Mouse (Mus musculus) lung, embryonic 14.5 days (tissue): ENCODE measurements at regions not wholly inside any gene's neighbourhood (a gene's known extent, or its start where the extent isn't known, plus 50 kb on each side); places are given as distances from the start of the nearest gene placed in this dataset.

Experiments used
- ATAC-seq: fragments of 200-750 bp; cut with Nextera tagmentation; 2 replicates; pipeline ENCODE4 v1.8.0; 2017; ENCODE audit warnings: mild to moderate bottlenecking, moderate TSS enrichment, moderate library complexity; ENCODE audit not compliant: insufficient read depth
- DNase-seq: peaks from one replicate; pipeline ENCODE4 v3.0.0-alpha.2; 2015
- H3K27ac ChIP-seq: fragments of 300-500 bp; sonication (generic); 2 replicates; pipeline ENCODE4 v1.5.1; 2014; ENCODE audit warnings: low read depth, mild to moderate bottlenecking, moderate library complexity
- H3K27me3 ChIP-seq: fragments of 300-500 bp; sonication (generic); 2 replicates; pipeline ENCODE4 v1.6.1; 2014; ENCODE audit warnings: low read length, control low read depth; ENCODE audit not compliant: insufficient read depth
- H3K36me3 ChIP-seq: fragments of 300-500 bp; sonication (generic); 2 replicates; pipeline ENCODE4 v1.6.1; 2014; ENCODE audit warnings: control low read depth; ENCODE audit not compliant: insufficient read depth
- H3K4me1 ChIP-seq: fragments of 300-500 bp; sonication (generic); 2 replicates; pipeline ENCODE4 v1.6.1; 2014; ENCODE audit warnings: antibody characterized with exemption, control low read depth; ENCODE audit not compliant: insufficient read depth
- H3K4me2 ChIP-seq: fragments of 300-500 bp; sonication (generic); 2 replicates; pipeline ENCODE4 v1.6.1; 2014; ENCODE audit warnings: mild to moderate bottlenecking
- H3K4me3 ChIP-seq: fragments of 300-500 bp; sonication (generic); 2 replicates; pipeline ENCODE4 v1.5.1; 2014; ENCODE audit warnings: low read depth, low read length
- H3K9ac ChIP-seq: fragments of 300-500 bp; sonication (generic); 2 replicates; pipeline ENCODE4 v1.6.1; 2014
- H3K9me3 ChIP-seq: fragments of 300-500 bp; sonication (generic); 2 replicates; pipeline ENCODE4 v1.6.1; 2016; ENCODE audit warnings: low read depth, low read length, control low read depth
- CTCF ChIP-seq: IDR thresholded peaks from 2 replicates; pipeline ENCODE4 v1.5.1; 2016; ENCODE audit warnings: antibody characterized with exemption, low read depth
- WGBS: fragments of 180-500 bp; shearing (Covaris S2); extraction: QIAGEN DNeasy Blood & Tissue Kit; methylation state at CpG from one replicate; pipeline ENCODE4 v1.1.7; 2014; 5-methylcytosine and 5-hydroxymethylcytosine counted together

DNA sequence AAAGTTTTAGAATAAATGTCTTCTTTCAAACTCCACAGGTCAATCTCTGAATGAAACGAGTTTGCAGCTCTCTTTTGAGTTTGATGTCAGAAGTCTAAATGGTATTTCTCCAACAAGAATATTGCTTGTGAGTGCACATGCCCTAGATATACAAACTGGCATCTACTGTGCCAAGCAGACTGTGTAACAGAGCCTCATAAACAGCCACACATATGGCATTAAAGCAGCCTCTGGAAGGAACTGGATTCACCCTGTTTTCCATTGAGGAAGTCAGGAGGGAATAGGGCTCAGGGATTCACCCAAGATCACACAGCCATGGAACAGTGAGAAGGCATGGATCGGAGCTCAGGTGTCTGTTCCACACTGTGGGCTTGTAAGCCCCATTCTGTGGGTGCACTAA, 149.2 kb upstream of the Kdm8 start:
- TF ChIP-seq CTCF: no peak
- DNase-seq: no peak
- 59% methylated on average over 2 of the region's 2 CpGs for WGBS
- H3K36me3 ChIP-seq: no peaks in the 10 kb centered on the region
- no peak overlapping the region for H3K4me3 ChIP-seq
- H3K27ac ChIP-seq: no peak overlapping the region
- no peaks in the 10 kb centered on the region for H3K9me3 ChIP-seq
- no peak for ATAC-seq
- no peaks in the 10 kb centered on the region for H3K4me1 ChIP-seq
- no peak overlapping the region for H3K9ac ChIP-seq
- H3K27me3 ChIP-seq: no peaks in the 10 kb centered on the region
- H3K4me2 ChIP-seq: no peak overlapping the region

DNA sequence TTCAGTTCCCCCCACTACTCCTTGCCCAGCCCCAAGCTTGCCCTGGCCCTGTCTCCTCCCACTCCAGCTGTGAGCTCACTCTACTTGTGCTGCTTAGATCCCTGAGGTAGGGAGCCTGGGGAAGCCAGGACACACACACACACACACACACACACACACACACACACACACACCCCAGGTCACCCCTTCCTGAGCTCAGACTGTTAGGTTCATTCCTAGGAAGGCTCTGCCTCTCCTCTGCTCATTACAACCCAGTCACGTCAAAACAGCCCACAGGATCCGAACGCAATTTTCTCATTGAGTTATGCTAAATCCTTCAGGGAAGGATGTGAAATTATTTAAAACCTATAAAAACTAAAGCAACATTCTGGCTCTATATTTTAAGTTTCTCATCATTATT, 136.0 kb upstream of the Kdm8 start:
- Histone ChIP-seq H3K4me2 (no peak overlapping the region), H3K4me3 (no peak overlapping the region), H3K27me3 (no peaks in the 10 kb centered on the region), H3K4me1 (no peaks in the 10 kb centered on the region), H3K36me3 (no peaks in the 10 kb centered on the region), H3K9me3 (no peaks in the 10 kb centered on the region), H3K9ac (no peak overlapping the region), H3K27ac (no peak overlapping the region)
- DNase-seq (no peak), ATAC-seq (no peak)
- 75% methylated on average over 3 of the region's 3 CpGs for WGBS
- no peak for TF ChIP-seq CTCF

DNA sequence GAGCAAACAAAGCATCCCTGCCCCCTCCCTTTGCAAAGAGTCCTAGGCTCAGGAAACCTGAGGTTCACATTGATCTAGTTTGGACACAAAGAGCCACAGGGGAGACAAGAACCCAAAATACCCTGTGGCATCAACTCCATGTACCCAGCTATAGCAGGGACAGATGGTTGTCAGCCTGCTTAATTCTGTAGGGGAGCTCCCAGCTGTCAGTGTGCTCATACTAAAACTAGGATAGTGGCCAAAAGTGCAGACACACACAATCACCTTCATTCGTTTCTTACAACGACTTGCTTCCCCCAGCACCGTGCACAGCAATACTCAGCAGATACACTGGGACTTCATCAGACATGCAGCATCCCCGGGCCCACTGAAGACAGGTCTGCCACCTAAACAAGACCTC, 133.5 kb upstream of the Kdm8 start:
- WGBS: 71% methylated on average over 4 of the region's 4 CpGs
- Histone ChIP-seq H3K9me3 (no peaks in the 10 kb centered on the region), H3K27me3 (no peaks in the 10 kb centered on the region), H3K27ac (no peak overlapping the region), H3K4me3 (no peak overlapping the region), H3K9ac (no peak overlapping the region), H3K4me2 (no peak overlapping the region), H3K36me3 (no peaks in the 10 kb centered on the region), H3K4me1 (no peaks in the 10 kb centered on the region)
- ATAC-seq: no peak
- TF ChIP-seq CTCF: no peak
- DNase-seq: no peak

DNA sequence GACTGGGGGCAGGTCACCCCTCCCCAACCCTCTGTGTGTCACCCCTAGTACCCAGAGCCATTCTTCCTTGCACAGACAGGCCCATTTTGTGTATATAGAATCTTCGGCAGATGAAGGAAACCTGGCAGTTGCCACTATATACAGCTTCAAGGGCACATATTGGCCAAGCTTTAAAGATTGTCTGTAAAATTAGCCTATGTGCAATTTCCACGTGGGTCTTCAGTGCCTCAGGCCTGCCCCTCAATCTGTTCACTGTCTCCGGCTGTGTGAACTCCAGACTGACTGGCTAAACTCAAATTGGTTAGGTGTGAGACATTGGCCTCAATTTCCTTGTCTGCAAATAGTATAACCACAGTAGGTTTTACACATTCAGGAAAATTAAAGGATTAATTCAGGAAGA, 130.9 kb upstream of the Kdm8 start:
- no peak for ATAC-seq
- Histone ChIP-seq H3K9ac (no peak overlapping the region), H3K4me1 (no peaks in the 10 kb centered on the region), H3K27ac (no peak overlapping the region), H3K36me3 (no peaks in the 10 kb centered on the region), H3K4me2 (no peak overlapping the region), H3K27me3 (no peaks in the 10 kb centered on the region), H3K9me3 (no peaks in the 10 kb centered on the region), H3K4me3 (no peak overlapping the region)
- no peak for DNase-seq
- WGBS: 81% methylated on average over 3 of the region's 3 CpGs
- no peak for TF ChIP-seq CTCF

DNA sequence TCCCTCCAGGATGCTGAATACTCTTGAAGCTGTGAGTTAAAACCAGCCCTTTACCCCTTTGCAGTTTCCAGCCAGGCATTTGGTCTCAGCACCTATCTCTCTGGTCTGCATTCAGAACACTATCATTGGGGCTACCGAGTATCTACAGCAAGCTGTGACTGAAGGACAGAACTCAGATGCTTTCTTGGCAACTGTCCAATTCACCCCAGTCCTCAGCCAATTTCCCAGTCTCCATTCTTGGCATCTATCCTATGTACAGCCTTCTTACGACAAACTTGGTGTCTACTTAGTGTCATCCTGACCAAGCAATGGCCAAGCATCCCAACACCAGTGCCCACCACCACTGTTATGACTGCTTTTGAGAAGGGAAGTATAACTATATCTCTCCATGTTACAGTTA, 109.7 kb upstream of the Kdm8 start:
- WGBS: 38% methylated on average over 2 of the region's 2 CpGs
- Histone ChIP-seq H3K27ac (no peak overlapping the region), H3K4me1 (0 out of 2 replicates have a peak, but pooled peaks cover 4% of the 10 kb centered on the region), H3K27me3 (no peaks in the 10 kb centered on the region), H3K9me3 (no peaks in the 10 kb centered on the region), H3K4me2 (no peak overlapping the region), H3K4me3 (no peak overlapping the region), H3K36me3 (no peaks in the 10 kb centered on the region), H3K9ac (no peak overlapping the region)
- no peak for TF ChIP-seq CTCF
- peak; percentile 78 for DNase-seq
- peak; percentile 25; the same call in 1 of the 2 replicates for ATAC-seq

DNA sequence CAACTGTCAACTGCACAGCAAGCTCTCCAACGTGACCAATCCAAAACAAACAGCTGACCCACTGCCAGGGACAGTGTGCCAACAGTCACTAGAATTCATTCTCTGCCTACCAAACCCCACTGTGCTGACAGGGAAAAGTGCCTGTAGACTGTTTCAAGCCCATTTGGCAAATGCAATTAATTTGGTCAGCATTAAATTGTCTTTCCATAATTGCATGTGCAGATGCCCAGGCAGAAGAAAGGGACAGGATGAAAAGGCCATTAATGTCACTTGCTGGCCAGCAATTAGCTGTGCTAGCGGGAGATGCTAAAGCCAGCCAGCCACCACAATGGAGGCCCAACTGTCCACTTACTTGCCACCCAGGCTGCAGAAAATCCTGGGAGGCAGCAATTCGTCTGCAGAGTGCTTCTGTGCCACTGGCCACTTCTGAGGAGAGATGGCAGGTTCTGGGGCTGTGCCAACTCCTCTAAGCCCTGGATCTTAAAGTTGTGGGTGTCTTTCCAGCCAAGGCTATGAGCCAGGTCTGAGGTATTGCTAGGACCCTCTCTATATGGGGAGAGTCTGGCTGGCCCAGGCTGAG, 108.8 kb upstream of the Kdm8 start:
- H3K9ac ChIP-seq: no peak overlapping the region

DNA sequence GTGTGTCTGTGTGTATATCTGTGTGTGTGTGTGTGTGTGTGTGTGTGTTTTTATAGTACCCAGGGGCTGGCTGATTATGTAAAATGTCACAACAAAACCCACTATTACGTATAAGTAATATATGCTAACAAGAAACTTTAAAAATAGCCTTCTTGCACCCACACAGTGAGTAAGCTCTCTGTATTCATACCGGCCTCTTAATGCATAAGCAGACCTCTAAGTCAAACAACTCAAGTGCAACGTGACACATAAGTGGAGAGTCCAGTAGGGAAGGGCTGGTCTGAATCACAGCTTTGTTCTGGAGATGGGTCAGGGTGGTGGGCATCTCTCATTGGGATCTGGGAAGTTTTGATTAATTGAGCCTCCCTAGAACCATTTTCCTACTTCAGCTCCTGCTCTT, 107.7 kb upstream of the Kdm8 start:
- no peak for TF ChIP-seq CTCF
- no peaks in the 10 kb centered on the region for H3K36me3 ChIP-seq
- no peak overlapping the region for H3K9ac ChIP-seq
- 0 out of 2 replicates have a peak, but pooled peaks cover 4% of the 10 kb centered on the region for H3K4me1 ChIP-seq
- no peaks in the 10 kb centered on the region for H3K9me3 ChIP-seq
- peak; percentile 12 for DNase-seq
- ATAC-seq: peak; percentile 59; the same call in 1 of the 2 replicates
- no peak overlapping the region for H3K4me3 ChIP-seq
- no peak overlapping the region for H3K4me2 ChIP-seq
- no peaks in the 10 kb centered on the region for H3K27me3 ChIP-seq
- WGBS: 47% methylated on average over 3 of the region's 3 CpGs
- H3K27ac ChIP-seq: no peak overlapping the region

More for the DNA sequence above, 108.8 kb upstream of the Kdm8 start:
- Histone ChIP-seq H3K4me2 (no peak overlapping the region), H3K27me3 (no peaks in the 10 kb centered on the region), H3K36me3 (no peaks in the 10 kb centered on the region), H3K4me3 (no peak overlapping the region), H3K4me1 (0 out of 2 replicates have a peak, but pooled peaks cover 4% of the 10 kb centered on the region), H3K27ac (no peak overlapping the region), H3K9me3 (no peaks in the 10 kb centered on the region)
- DNase-seq: no peak
- TF ChIP-seq CTCF: no peak
- ATAC-seq: no peak
- WGBS: 57% methylated on average over 3 of the region's 3 CpGs
